Mouse (Mus musculus) megakaryocyte, embryonic 14.5 days (primary cell): Measurements from ENCODE around the gene F7. TPM values are rescaled to one million over a fixed set of nuclear protein-coding genes. Genes with fewer than 3 reads are reported as not detected.

Source experiments
- H3K27me3 ChIP-seq: replicated peaks from 2 replicates; pipeline ENCODE3; 2012; ENCODE audit warnings: inconsistent platforms
- H3K36me3 ChIP-seq: replicated peaks from 2 replicates; pipeline ENCODE3; 2012; ENCODE audit warnings: low read length, inconsistent platforms, mixed read lengths
- H3K4me1 ChIP-seq: 2 replicates; pipeline ENCODE4 v1.6.1; 2012; ENCODE audit warnings: inconsistent platforms
- H3K4me3 ChIP-seq: replicated peaks from 2 replicates; pipeline ENCODE3; 2012; ENCODE audit warnings: moderate library complexity, mild to moderate bottlenecking, inconsistent platforms
- H3K9me3 ChIP-seq: 2 replicates; pipeline ENCODE4 v1.6.1; 2012; ENCODE audit warnings: inconsistent platforms
- FLI1 ChIP-seq: IDR thresholded peaks from 2 replicates; pipeline ENCODE4 v1.6.1; 2012; ENCODE audit warnings: low read length, inconsistent platforms, mixed read lengths
- GATA1 ChIP-seq: IDR thresholded peaks from 3 replicates; pipeline ENCODE4 v1.6.1; 2012; ENCODE audit warnings: mixed read lengths, low read length, inconsistent platforms, borderline replicate concordance
- polyA plus RNA-seq: library from polyadenylated mRNA; stranded (reverse); fragments of >175 nt; gene quantifications from 2 replicates; pipeline ENCODE4 v1.2.3, GENCODE M21; 2012; ENCODE audit warnings: low replicate concordance; ENCODE audit not compliant: insufficient read depth

The F7 gene
- polyA plus RNA-seq, 1 experiment, result 11.8 TPM

DNA sequence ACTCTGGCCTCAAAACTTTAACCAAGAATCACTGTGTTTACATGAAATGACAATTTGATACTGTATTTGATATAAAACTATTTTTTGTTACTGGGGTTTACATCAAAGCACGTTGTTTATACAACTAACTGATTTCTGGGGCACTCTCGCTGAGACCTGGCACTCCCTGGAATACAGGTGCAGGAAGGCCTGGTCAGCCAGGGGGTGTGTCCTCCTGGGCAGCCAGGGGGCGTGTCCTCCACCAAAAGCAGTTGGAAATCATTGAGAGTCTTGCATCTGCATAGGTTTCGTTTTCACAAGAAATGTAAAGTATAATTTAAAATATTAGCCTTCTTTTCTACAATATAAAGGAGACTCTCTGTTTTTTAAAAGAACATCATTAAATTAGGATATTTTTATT lies 6.3 kb upstream of the F7 start:
- no peak overlapping the region for H3K4me3 ChIP-seq
- peaks cover 22% of the 10 kb centered on the region for H3K4me1 ChIP-seq
- H3K27me3 ChIP-seq, result peaks cover 34% of the 10 kb centered on the region
- H3K36me3 ChIP-seq, result peaks cover 66% of the 10 kb centered on the region
- no peak for TF ChIP-seq FLI1
- TF ChIP-seq GATA1, result no peak
- H3K9me3 ChIP-seq, result no peaks in the 10 kb centered on the region

DNA sequence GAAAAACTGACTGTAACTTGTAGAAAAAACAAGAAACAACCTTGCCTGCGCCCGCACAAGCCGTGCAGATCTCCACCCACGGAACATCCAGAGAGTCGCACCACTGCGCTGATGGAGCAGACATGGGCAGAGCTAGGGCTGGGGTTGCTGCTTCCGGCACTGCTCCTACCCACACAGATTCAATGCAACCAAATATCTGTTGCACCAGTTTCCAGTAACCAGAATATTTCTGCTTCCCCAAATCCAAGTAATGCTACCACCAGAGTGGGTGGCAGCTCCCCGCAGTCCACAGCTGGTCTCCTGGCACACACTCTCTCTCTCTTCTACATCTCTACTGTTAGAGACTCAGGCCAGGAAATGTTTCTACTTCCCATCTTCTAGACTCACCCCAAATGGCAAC lies 4.0 kb upstream of the F7 start:
- Histone ChIP-seq H3K27me3 (peaks cover 41% of the 10 kb centered on the region), H3K4me1 (peaks cover 32% of the 10 kb centered on the region), H3K4me3 (no peak overlapping the region), H3K36me3 (peaks cover 43% of the 10 kb centered on the region), H3K9me3 (no peaks in the 10 kb centered on the region)
- no peak for TF ChIP-seq GATA1
- no peak for TF ChIP-seq FLI1

DNA sequence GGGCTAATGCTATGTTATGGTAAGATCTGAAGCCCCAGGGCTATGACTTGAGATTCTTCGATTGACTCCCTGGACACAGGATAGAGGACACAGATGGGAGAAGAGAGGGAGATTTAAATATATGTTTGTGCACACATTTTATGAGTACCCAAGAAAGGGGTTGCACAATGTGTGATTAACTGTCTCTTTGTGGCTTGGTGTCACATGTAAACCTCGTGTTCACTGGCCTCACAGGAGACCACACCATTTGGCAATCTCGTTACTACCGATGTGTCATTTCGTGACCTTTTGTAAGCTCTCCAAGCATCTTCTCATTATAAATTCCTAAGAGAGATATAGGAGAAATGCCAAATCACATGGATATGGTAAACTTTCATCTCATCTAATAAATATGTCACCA lies 1.8 kb downstream of the F7 start:
- no peaks in the 10 kb centered on the region for H3K9me3 ChIP-seq
- peaks cover 46% of the 10 kb centered on the region for H3K4me1 ChIP-seq
- H3K36me3 ChIP-seq, result no peaks in the 10 kb centered on the region
- TF ChIP-seq FLI1, result no peak
- TF ChIP-seq GATA1, result no peak
- no peak overlapping the region for H3K4me3 ChIP-seq
- peaks cover 50% of the 10 kb centered on the region for H3K27me3 ChIP-seq

DNA sequence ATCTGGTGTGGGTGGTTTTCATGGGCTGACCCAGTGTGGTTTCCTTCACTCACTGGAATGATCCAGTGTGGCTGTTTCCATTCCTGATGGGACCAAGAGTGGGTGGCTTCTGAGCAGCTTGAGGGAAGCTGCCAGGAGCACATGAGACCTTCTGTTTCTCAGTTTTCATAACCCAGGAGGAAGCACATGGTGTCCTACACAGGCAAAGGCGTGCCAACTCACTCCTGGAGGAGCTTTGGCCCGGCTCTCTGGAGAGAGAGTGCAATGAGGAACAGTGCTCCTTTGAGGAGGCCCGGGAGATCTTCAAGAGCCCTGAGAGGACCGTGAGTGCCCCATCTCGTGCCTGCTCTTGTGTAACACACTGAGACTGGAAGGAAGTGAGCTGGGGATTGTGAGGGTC lies 2.6 kb downstream of the F7 start:
- H3K27me3 ChIP-seq, result peaks cover 51% of the 10 kb centered on the region
- no peaks in the 10 kb centered on the region for H3K9me3 ChIP-seq

DNA sequence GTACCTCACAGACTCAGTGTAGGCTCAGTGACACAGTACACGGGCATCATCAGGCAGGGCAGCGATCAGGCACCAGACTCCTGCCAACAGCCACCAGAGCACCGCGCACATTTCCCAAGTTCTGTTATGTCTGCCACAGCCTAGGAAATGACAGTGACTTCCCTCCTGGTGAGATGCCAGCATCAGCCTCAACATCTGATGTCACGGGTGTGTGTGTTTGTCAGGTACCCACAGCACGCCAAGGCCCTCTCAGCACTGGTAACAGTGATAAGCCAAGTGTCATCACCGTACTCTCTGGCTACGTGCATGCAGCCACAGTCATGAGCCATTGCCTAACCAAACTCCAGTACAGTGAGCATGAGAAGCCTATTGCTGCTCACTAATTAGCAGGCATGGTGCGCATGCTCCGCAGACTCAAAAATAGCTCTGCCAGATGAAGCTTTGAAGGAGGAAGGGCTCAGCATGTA lies 10.5 kb downstream of the F7 start:
- Histone ChIP-seq H3K4me1 (peaks cover 92% of the 10 kb centered on the region), H3K36me3 (peaks cover 41% of the 10 kb centered on the region)

More for the DNA sequence above, 2.6 kb downstream of the F7 start:
- TF ChIP-seq GATA1 (no peak), FLI1 (no peak)
- Histone ChIP-seq H3K4me1 (peaks cover 55% of the 10 kb centered on the region), H3K4me3 (no peak overlapping the region), H3K36me3 (no peaks in the 10 kb centered on the region)

DNA sequence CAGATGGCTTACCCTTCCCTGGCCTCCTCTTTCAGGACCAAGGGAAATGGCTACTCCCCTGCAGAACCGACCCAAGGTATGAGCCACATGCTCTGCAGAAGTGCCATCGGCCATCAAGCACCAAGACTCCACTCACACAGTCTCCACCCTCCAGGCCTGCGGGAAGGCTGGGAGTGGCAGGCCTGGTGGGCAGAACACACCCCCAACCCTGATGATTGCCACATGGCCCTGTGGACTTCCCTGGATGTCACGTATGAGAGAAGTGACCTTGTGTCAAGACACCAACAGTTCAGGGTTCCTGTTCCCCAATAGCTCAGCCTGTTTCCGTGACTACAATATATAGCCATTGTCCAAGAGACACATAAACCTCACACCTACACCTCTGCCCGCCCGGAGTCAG lies 11.2 kb downstream of the F7 start, which contains the start of gene F10:
TSS of gene F10 (plus strand) at position 294 of the 400 bp plus-strand sequence.
- H3K36me3 ChIP-seq, result peaks cover 45% of the 10 kb centered on the region
- H3K27me3 ChIP-seq, result peaks cover 17% of the 10 kb centered on the region
- TF ChIP-seq FLI1 (no peak), GATA1 (no peak)
- H3K9me3 ChIP-seq, result no peaks in the 10 kb centered on the region
- H3K4me3 ChIP-seq, result peak within 1 kb of the TSS; percentile 90
- H3K4me1 ChIP-seq, result peaks cover 92% of the 10 kb centered on the region

More for the DNA sequence above, 10.5 kb downstream of the F7 start:
- H3K9me3 ChIP-seq, result no peaks in the 10 kb centered on the region
- H3K27me3 ChIP-seq, result peaks cover 21% of the 10 kb centered on the region
- no peak for TF ChIP-seq GATA1
- no peak for TF ChIP-seq FLI1
- H3K4me3 ChIP-seq, result peak overlapping the region; percentile 90

DNA sequence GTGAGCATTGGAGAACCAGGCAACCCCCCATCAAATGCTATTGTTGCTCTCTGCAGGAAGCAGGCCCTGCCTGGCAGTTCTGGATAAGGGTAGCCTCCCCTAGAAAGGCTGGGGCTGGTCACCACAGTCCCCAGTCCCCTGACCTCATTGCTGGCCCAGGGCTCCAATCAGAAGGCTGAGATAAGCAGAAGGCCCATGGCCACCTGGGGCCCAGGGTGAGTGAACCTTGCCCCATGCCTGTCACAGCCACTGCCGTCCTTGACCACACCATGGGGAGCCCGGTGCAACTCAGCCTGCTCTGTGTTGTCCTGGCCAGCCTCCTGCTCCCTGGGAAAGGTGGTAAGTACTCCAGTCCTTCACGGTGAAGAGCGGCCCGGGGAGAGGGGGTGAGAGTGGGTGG lies 11.7 kb downstream of the F7 start:
- peak; percentile 83; the same call in 2 of the 3 replicates for TF ChIP-seq GATA1
- TF ChIP-seq FLI1, result 0 out of 2 replicates have a peak, but pooled peaks have one; percentile 32
- Histone ChIP-seq H3K36me3 (peaks cover 51% of the 10 kb centered on the region), H3K9me3 (no peaks in the 10 kb centered on the region), H3K27me3 (peaks cover 15% of the 10 kb centered on the region), H3K4me3 (peak overlapping the region; percentile 90), H3K4me1 (peaks cover 92% of the 10 kb centered on the region)

DNA sequence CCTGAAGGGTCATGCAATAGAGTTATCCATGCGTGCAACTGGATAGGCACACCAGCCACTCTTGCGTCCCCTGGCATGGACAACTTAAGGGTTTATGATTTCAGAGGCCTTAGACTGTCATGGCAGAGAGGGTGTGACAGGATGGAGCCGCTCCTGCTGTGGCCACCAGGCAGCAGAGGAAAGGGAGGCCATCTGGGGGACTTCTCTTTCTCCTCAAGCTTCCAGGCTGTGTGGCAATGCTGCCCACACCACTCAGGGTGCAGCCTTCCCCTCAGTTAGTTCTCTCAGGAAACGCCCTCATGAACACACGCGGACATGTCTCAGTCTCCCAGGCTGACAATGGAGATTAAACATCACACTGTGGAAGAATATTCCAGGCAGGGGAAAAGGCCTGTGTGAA lies 13.2 kb downstream of the F7 start:
- Histone ChIP-seq H3K36me3 (peaks cover 61% of the 10 kb centered on the region), H3K4me1 (peaks cover 81% of the 10 kb centered on the region), H3K9me3 (no peaks in the 10 kb centered on the region), H3K27me3 (peaks cover 6% of the 10 kb centered on the region), H3K4me3 (peak overlapping the region; percentile 90)
- no peak for TF ChIP-seq FLI1
- no peak for TF ChIP-seq GATA1

DNA sequence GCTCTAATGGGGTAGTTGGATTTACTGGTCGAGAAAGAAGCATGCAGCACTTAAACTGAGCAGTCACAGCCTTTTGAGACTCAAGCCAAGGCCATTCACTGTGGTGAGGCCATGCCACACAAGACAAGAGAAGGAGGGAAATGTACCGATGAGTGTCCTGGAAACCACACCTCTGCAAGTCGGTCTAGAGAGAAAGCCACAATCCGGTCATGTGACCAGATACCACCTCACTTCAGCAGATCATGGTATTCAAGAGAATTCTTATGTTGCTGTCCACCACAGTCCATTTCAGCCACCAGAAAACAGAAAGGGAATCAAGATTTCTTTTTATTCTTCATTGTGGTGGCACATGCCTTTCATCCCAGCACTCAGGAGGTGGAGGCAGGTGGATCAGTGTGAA lies 15.6 kb downstream of the F7 start:
- H3K36me3 ChIP-seq, result peaks cover 77% of the 10 kb centered on the region
- no peak for TF ChIP-seq FLI1
- TF ChIP-seq GATA1, result no peak
- H3K4me3 ChIP-seq, result no peak overlapping the region
- H3K9me3 ChIP-seq, result no peaks in the 10 kb centered on the region
- H3K4me1 ChIP-seq, result peaks cover 57% of the 10 kb centered on the region
- H3K27me3 ChIP-seq, result peaks cover 2% of the 10 kb centered on the region

DNA sequence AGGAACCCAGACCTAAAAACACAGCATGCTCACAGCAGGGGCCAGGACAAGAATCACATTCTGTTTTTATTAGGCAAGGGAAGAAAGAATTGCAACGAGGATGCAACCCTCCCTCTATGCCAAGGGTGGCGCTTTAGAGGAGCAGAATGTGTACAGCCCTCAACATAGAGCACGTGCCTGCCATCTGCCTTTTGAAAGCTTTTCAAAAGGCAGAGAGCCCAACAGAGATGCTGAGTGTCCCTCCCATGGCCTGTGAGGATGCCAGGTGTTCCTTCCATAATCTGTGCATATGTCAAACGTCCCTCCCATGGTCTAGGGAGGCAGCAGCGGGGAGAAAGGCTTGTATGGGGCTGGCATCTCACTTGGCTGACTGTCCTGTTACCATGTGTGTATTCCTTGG lies 21.8 kb downstream of the F7 start:
- H3K9me3 ChIP-seq, result peaks cover 4% of the 10 kb centered on the region
- peaks cover 4% of the 10 kb centered on the region for H3K27me3 ChIP-seq
- no peak overlapping the region for H3K4me3 ChIP-seq
- no peak for TF ChIP-seq GATA1
- TF ChIP-seq FLI1, result no peak
- H3K4me1 ChIP-seq, result peaks cover 21% of the 10 kb centered on the region
- peaks cover 98% of the 10 kb centered on the region for H3K36me3 ChIP-seq
